Mouse (Mus musculus) G1E (cell line): Measurements from ENCODE around the gene Cdx2. TPM values are rescaled to one million over a fixed set of nuclear protein-coding genes. Genes with fewer than 3 reads are reported as not detected.

Experiments used
- ATAC-seq: 2 replicates; pipeline ENCODE4 v1.8.0; 2016; ENCODE audit warnings: mild to moderate bottlenecking; ENCODE audit not compliant: insufficient number of reproducible peaks, poor library complexity, low FRiP score, severe bottlenecking; ENCODE audit errors: extremely low read depth
- DNase-seq: peaks from one replicate; pipeline ENCODE4 v3.0.0; 2012; ENCODE audit warnings: low spot score
- H3K27me3 ChIP-seq: 2 replicates; pipeline ENCODE4 v1.6.1; 2012; ENCODE audit warnings: mild to moderate bottlenecking, low read length, inconsistent platforms; ENCODE audit not compliant: insufficient read depth
- H3K36me3 ChIP-seq: replicated peaks from 2 replicates; pipeline ENCODE3; 2012; ENCODE audit warnings: mild to moderate bottlenecking, inconsistent platforms
- H3K4me1 ChIP-seq: 2 replicates; pipeline ENCODE4 v1.6.1; 2012; ENCODE audit warnings: low read depth, low read length, inconsistent platforms, mixed read lengths; ENCODE audit not compliant: insufficient read depth
- H3K4me3 ChIP-seq: 2 replicates; pipeline ENCODE4 v1.5.1; 2012; ENCODE audit warnings: low read depth, mild to moderate bottlenecking, inconsistent platforms, low read length, moderate library complexity, mixed read lengths
- H3K9me3 ChIP-seq: replicated peaks from 2 replicates; pipeline ENCODE4 v1.6.1; 2012; ENCODE audit warnings: inconsistent platforms
- CTCF ChIP-seq: IDR thresholded peaks from 2 replicates; pipeline ENCODE4 v1.5.1; 2012; ENCODE audit warnings: low read depth, low read length, inconsistent platforms, mixed read lengths
- GATA1 ChIP-seq: IDR thresholded peaks from 2 replicates; pipeline ENCODE4 v1.6.1; 2012; ENCODE audit warnings: borderline replicate concordance, low read length, inconsistent platforms, mixed read lengths
- GATA2 ChIP-seq: IDR thresholded peaks from 2 replicates; pipeline ENCODE4 v1.6.1; 2012; ENCODE audit warnings: low read depth, low read length, inconsistent platforms, borderline replicate concordance
- POLR2AphosphoS5 ChIP-seq: IDR thresholded peaks from 2 replicates; pipeline ENCODE4 v1.6.1; 2012; ENCODE audit warnings: low read depth, low read length, inconsistent platforms; ENCODE audit not compliant: insufficient replicate concordance
- TAL1 ChIP-seq: conservative IDR thresholded peaks from 2 replicates; pipeline ENCODE4 v1.6.1; 2012; ENCODE audit warnings: low read depth, low read length, inconsistent platforms, mixed read lengths
- polyA plus RNA-seq: library from polyadenylated mRNA; stranded (reverse); fragments of >175 nt; gene quantifications from 2 replicates; pipeline ENCODE4 v1.2.3, GENCODE M21; 2012
- total RNA-seq, 2 experiments: library from RNA; stranded (forward) in 1 of 2; stranded (reverse) in 1 of 2; fragments of 200-1000 nt in 1 of 2; fragments of >200 nt in 1 of 2; fragmentation: Nextera tagmentation in 1 of 2; gene quantifications; 2 replicates each; pipeline ENCODE4 v1.2.3; 2014 to 2017

Gene Cdx2
- total RNA-seq (2014; fragmentation: Nextera tagmentation) (not detected in 2 replicates), total RNA-seq (2017) (not detected in 2 replicates), polyA plus RNA-seq (not detected in 2 replicates)

GRCm38 (mm10) chr5:147306638-147307397 lies at the start of gene Cdx2:
Cdx2 (minus strand) TSS chr5:147307270.
- DNase-seq = no peak
- no peak for ATAC-seq
- peaks cover 50% of the 10 kb centered on the region for H3K27me3 ChIP-seq

GRCm38 (mm10) chr5:147356260-147357055 lies 49.4 kb upstream of the Cdx2 start:
- Histone ChIP-seq H3K4me1 (peaks cover 2% of the 10 kb centered on the region; the same call in 1 of the 2 replicates), H3K9me3 (no peaks in the 10 kb centered on the region), H3K4me3 (no peak overlapping the region), H3K27me3 (no peaks in the 10 kb centered on the region), H3K36me3 (no peaks in the 10 kb centered on the region)
- DNase-seq (no peak), ATAC-seq (no peak)
- TF ChIP-seq CTCF (no peak), GATA1 (no peak), TAL1 (no peak), GATA2 (no peak), POLR2AphosphoS5 (no peak)

More at GRCm38 (mm10) chr5:147306638-147307397, at the start of gene Cdx2:
- Histone ChIP-seq H3K4me3 (no peak within 1 kb of the TSS), H3K36me3 (no peaks in the 10 kb centered on the region), H3K4me1 (no peaks in the 10 kb centered on the region), H3K9me3 (peaks cover 11% of the 10 kb centered on the region)
- no peak for TF ChIP-seq CTCF
- no peak for TF ChIP-seq TAL1
- TF ChIP-seq POLR2AphosphoS5 = no peak
- no peak for TF ChIP-seq GATA2
- no peak for TF ChIP-seq GATA1

- no peaks in the 10 kb centered on the region for H3K36me3 ChIP-seq
- TF ChIP-seq POLR2AphosphoS5 (no peak), GATA2 (no peak), CTCF (no peak), TAL1 (no peak), GATA1 (no peak)
- no peaks in the 10 kb centered on the region for H3K9me3 ChIP-seq
- H3K4me3 ChIP-seq = no peak overlapping the region
- peaks cover 2% of the 10 kb centered on the region; the same call in 1 of the 2 replicates for H3K4me1 ChIP-seq
- DNase-seq (no peak), ATAC-seq (no peak)
- no peaks in the 10 kb centered on the region for H3K27me3 ChIP-seq
These were observed 48.7 kb upstream of the Cdx2 start for GRCm38 (mm10) chr5:147355788-147356187.

- ATAC-seq (no peak), DNase-seq (no peak)
- Histone ChIP-seq H3K4me1 (peaks cover 2% of the 10 kb centered on the region; the same call in 1 of the 2 replicates), H3K36me3 (no peaks in the 10 kb centered on the region), H3K27me3 (no peaks in the 10 kb centered on the region), H3K4me3 (no peak overlapping the region), H3K9me3 (no peaks in the 10 kb centered on the region)
- TF ChIP-seq CTCF (no peak), GATA2 (no peak), TAL1 (no peak), POLR2AphosphoS5 (no peak), GATA1 (no peak)
These were observed 47.9 kb upstream of the Cdx2 start for GRCm38 (mm10) chr5:147354985-147355384.

- ATAC-seq (no peak), DNase-seq (no peak)
- Histone ChIP-seq H3K4me3 (no peak overlapping the region), H3K27me3 (no peaks in the 10 kb centered on the region), H3K4me1 (peaks cover 2% of the 10 kb centered on the region; the same call in 1 of the 2 replicates), H3K9me3 (no peaks in the 10 kb centered on the region), H3K36me3 (no peaks in the 10 kb centered on the region)
- no peak for TF ChIP-seq POLR2AphosphoS5
- TF ChIP-seq TAL1 = no peak
- TF ChIP-seq GATA1 = no peak
- TF ChIP-seq GATA2 = no peak
These were observed 47.2 kb upstream of the Cdx2 start for GRCm38 (mm10) chr5:147354161-147354780.
